In the genomic region with DNA sequence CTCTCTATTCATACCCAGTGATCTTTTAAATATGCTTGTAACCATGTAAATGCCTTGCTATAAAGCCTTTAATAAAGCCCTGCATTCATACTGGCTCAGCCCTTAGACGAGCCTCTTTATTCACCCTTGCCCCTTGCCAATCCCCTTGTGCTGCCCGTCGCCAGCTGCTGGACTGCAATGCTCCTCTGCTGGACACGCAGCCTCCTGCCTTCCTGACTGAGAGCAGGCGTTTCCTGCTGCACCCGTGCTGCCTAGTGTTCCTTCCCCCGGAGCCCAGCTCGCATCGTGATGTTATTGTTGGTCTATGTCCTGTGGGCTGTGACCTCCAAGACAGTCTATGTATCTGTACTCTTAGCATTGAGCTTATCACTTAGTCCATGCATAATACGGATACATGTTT, we compare ENCODE assay signal across 14 mouse cellular contexts. TPM values are rescaled to one million over a fixed set of nuclear protein-coding genes. Genes with fewer than 3 reads are reported as not detected.
DNase-seq lines count a peak whose midpoint lies in the region; ATAC-seq and TF ChIP-seq lines count a peak whose summit lies in the region.
"Had no signal": no experiment of that assay in that cellular context is flagged by ENCODE, and none has a peak within 500 bp of the region (broad histone marks: within the 10 kb centered on the region; RNA-seq: fewer than 3 reads in every experiment).

No protein-coding gene starts in this region.

- H3K36me3 ChIP-seq in forebrain, embryonic 12.5 days (replicated peaks), result peaks cover 33% of the 10 kb centered on the region
- H3K36me3 ChIP-seq in forebrain, embryonic 10.5 days (replicated peaks), result peaks cover 58% of the 10 kb centered on the region
- peaks cover 24% of the 10 kb centered on the region for H3K36me3 ChIP-seq in kidney, postnatal 0 days (ENCODE audit: insufficient read depth, low read length)
- H3K36me3 ChIP-seq in hindbrain, postnatal 0 days (ENCODE audit: insufficient read depth, low read length), result peaks cover 18% of the 10 kb centered on the region; the same call in 1 of the 2 replicates

- H3K9ac ChIP-seq in forebrain, embryonic 12.5 days, result no peak overlapping the region
- H3K9ac ChIP-seq in kidney, postnatal 0 days (ENCODE audit: low read depth, low read length), result no peak overlapping the region
- no peak overlapping the region for H3K9ac ChIP-seq in hindbrain, postnatal 0 days (replicated peaks; ENCODE audit: low read length)
- H3K9ac ChIP-seq: heart, embryonic 13.5 days had no signal

- H3K4me1 ChIP-seq in forebrain, embryonic 12.5 days, result peaks cover 4% of the 10 kb centered on the region
- H3K4me1 ChIP-seq in forebrain, embryonic 10.5 days, result no peaks in the 10 kb centered on the region; the same call in 1 of the 2 replicates
- no peaks in the 10 kb centered on the region for H3K4me1 ChIP-seq in kidney, postnatal 0 days (replicated peaks; ENCODE audit: insufficient read depth, low read length)
- no peaks in the 10 kb centered on the region for H3K4me1 ChIP-seq in hindbrain, postnatal 0 days (ENCODE audit: insufficient read depth, low read length)
- H3K4me1 ChIP-seq: limb, embryonic 10.5 days had no signal

- no peaks in the 10 kb centered on the region for H3K9me3 ChIP-seq in forebrain, embryonic 12.5 days
- no peaks in the 10 kb centered on the region for H3K9me3 ChIP-seq in forebrain, embryonic 10.5 days
- H3K9me3 ChIP-seq in kidney, postnatal 0 days (replicated peaks; ENCODE audit: low read length), result no peaks in the 10 kb centered on the region
- H3K9me3 ChIP-seq in hindbrain, postnatal 0 days (ENCODE audit: low read length), result no peaks in the 10 kb centered on the region
- H3K9me3 ChIP-seq: heart, embryonic 13.5 days; limb, embryonic 10.5 days had no signal

- 59% methylated on average over 10 of the region's 10 CpGs for WGBS in forebrain, embryonic 12.5 days
- WGBS in forebrain, embryonic 10.5 days, result 79% methylated on average over 10 of the region's 10 CpGs
- WGBS in kidney, postnatal 0 days, result 60% methylated on average over 10 of the region's 10 CpGs
- whole genome bisulfite sequencing in hindbrain, postnatal 0 days, result 44% methylated on average over 10 of the region's 10 CpGs

- 0 out of 2 replicates have a peak, but pooled peaks have one; percentile 20 for ATAC-seq in forebrain, embryonic 12.5 days (ENCODE audit: low FRiP score)
- no peak for ATAC-seq in kidney, postnatal 0 days (replicated peaks; ENCODE audit: low FRiP score, low read depth)
- peak; percentile 61; the same call in 1 of the 2 replicates for ATAC-seq in hindbrain, postnatal 0 days
- ATAC-seq: intestine, postnatal 0 days had no signal

- H3K27me3 ChIP-seq in forebrain, embryonic 12.5 days, result no peaks in the 10 kb centered on the region
- no peaks in the 10 kb centered on the region for H3K27me3 ChIP-seq in forebrain, embryonic 10.5 days (ENCODE audit: poor library complexity, severe bottlenecking)
- H3K27me3 ChIP-seq in kidney, postnatal 0 days (ENCODE audit: insufficient read depth, low read length), result no peaks in the 10 kb centered on the region
- H3K27me3 ChIP-seq in hindbrain, postnatal 0 days (ENCODE audit: insufficient read depth, low read length), result no peaks in the 10 kb centered on the region
- H3K27me3 ChIP-seq: heart, embryonic 13.5 days had no signal

- intact Hi-C loops in left cerebral cortex, postnatal 25 days (cut with DNase I), result no loop called here

- H3K27ac ChIP-seq in forebrain, embryonic 12.5 days, result no peak overlapping the region
- no peak overlapping the region for H3K27ac ChIP-seq in forebrain, embryonic 10.5 days
- no peak overlapping the region for H3K27ac ChIP-seq in kidney, postnatal 0 days
- H3K27ac ChIP-seq in hindbrain, postnatal 0 days, result no peak overlapping the region
- H3K27ac ChIP-seq: limb, embryonic 10.5 days had no signal

- no peak for TF ChIP-seq CTCF in kidney, postnatal 0 days (IDR thresholded peaks at IDR 0.05; ENCODE audit: low read depth)
- no peak for TF ChIP-seq CTCF in brain, embryonic 14.5 days (IDR thresholded peaks at IDR 0.05; ENCODE audit: borderline replicate concordance, extremely low read depth, insufficient read depth, insufficient read length)
- no peak for TF ChIP-seq CTCF in hindbrain, postnatal 0 days (IDR thresholded peaks at IDR 0.05; ENCODE audit: low read depth)

- H3K4me2 ChIP-seq in forebrain, embryonic 12.5 days, result no peak overlapping the region
- H3K4me2 ChIP-seq in kidney, postnatal 0 days (ENCODE audit: low read length), result no peak overlapping the region
- H3K4me2 ChIP-seq in hindbrain, postnatal 0 days (ENCODE audit: low read depth, low read length), result no peak overlapping the region
- H3K4me2 ChIP-seq: heart, embryonic 13.5 days had no signal

- no peak overlapping the region for H3K4me3 ChIP-seq in forebrain, embryonic 12.5 days (replicated peaks)
- H3K4me3 ChIP-seq in forebrain, embryonic 10.5 days, result no peak overlapping the region
- no peak overlapping the region for H3K4me3 ChIP-seq in kidney, postnatal 0 days (replicated peaks; ENCODE audit: low read depth, low read length)
- no peak overlapping the region for H3K4me3 ChIP-seq in hindbrain, postnatal 0 days (ENCODE audit: low read length)
- H3K4me3 ChIP-seq: heart, embryonic 13.5 days; limb, embryonic 10.5 days had no signal

- TF ChIP-seq POLR2A in brain, embryonic 14.5 days (IDR thresholded peaks at IDR 0.05; ENCODE audit: borderline replicate concordance, extremely low read depth, insufficient read depth, insufficient read length, poor library complexity, severe bottlenecking), result no peak

- DNase-seq in forebrain, embryonic 10.5 days (ENCODE audit: extremely low spot score, low spot score), result no peak
- DNase-seq in kidney, postnatal 0 days (ENCODE audit: low spot score), result peak; percentile 23
- DNase-seq in kidney, adult 9 months, result no peak
- DNase-seq in brain, embryonic 14.5 days (ENCODE audit: low read depth), result peak; percentile 54
- peak; percentile 35 for DNase-seq in hindbrain, postnatal 0 days (ENCODE audit: low spot score)
- DNase-seq in left cerebral cortex, postnatal 25 days (ENCODE audit: low spot score in 2 of 2), result no peak
- no peak for DNase-seq in layer of hippocampus, adult 18-20 months (ENCODE audit: low spot score in 2 of 2)
- DNase-seq: adrenal gland, postnatal 25 days; right cerebral cortex, postnatal 25 days; thymus, postnatal 4 days had no signal

RNA-seq across cellular contexts. Expression of a gene that starts 59.5 kb away (rescaled TPM):
- 39.1 and 41.8 TPM in 2 replicates for polyA plus RNA-seq in forebrain, embryonic 12.5 days (2016; fragmentation: Nextera tagmentation; extraction: Ambion mirVana)
- polyA plus RNA-seq in forebrain, embryonic 10.5 days (2016; fragmentation: Nextera tagmentation; extraction: Ambion mirVana), result 20.0 and 21.1 TPM in 2 replicates
- 24.3 and 25.5 TPM in 2 replicates for polyA plus RNA-seq in kidney, postnatal 0 days (2015; fragmentation: Nextera tagmentation; extraction: Ambion mirVana)
- 53.6 and 55.9 TPM in 2 replicates for polyA plus RNA-seq in brain, embryonic 14.5 days (2012; rRNA removed)
- 62.4 and 64.7 TPM in 2 replicates for total RNA-seq in hindbrain, postnatal 0 days (2014; rRNA removed)
- polyA plus RNA-seq in hindbrain, postnatal 0 days (2015; fragmentation: Nextera tagmentation; extraction: Ambion mirVana), result 15.9 and 16.7 TPM in 2 replicates
- 100 to 1,000 TPM in 1 of 2 experiments, 10 to 100 TPM in 1; 92.6 to 102 TPM for total RNA-seq in left cerebral cortex, postnatal 25 days (2021)
- total RNA-seq in layer of hippocampus, adult 18-20 months (2021), result 10 to 100 TPM; 90.8 to 92.6 TPM

Comparison
In these comparisons a context has a peak if more than half of its experiments do, and no peak if none do; other contexts are left out.
1. DNase-seq: peak in kidney, postnatal 0 days (single experiment), brain, embryonic 14.5 days (single experiment) and hindbrain, postnatal 0 days (single experiment); none in forebrain, embryonic 10.5 days (single experiment), kidney, adult 9 months (single experiment), left cerebral cortex, postnatal 25 days (0 of 2) and layer of hippocampus, adult 18-20 months (0 of 2).